ENCODE assay signal across 15 mouse cellular contexts in genomic region chr4:155121222-155121621, GRCm38 (mm10). TPM values are rescaled to one million over a fixed set of nuclear protein-coding genes. Genes with fewer than 3 reads are reported as not detected.
A peak's percentile ranks its signal among the peaks of the same experiment; 100 is the strongest.
DNase-seq lines count a peak whose midpoint lies in the region; ATAC-seq and TF ChIP-seq lines count a peak whose summit lies in the region.
"Had no signal": no experiment of that assay in that cellular context is flagged by ENCODE, and none has a peak within 500 bp of the region (broad histone marks: within the 10 kb centered on the region; RNA-seq: fewer than 3 reads in every experiment).

No protein-coding gene starts in this region.

- H3K27me3 ChIP-seq in midbrain, embryonic 10.5 days (ENCODE audit: low read depth, poor library complexity, severe bottlenecking), result no peaks in the 10 kb centered on the region
- H3K27me3 ChIP-seq in midbrain, embryonic 13.5 days, result no peaks in the 10 kb centered on the region
- H3K27me3 ChIP-seq in liver, embryonic 11.5 days (replicated peaks; ENCODE audit: control insufficient read depth, insufficient read depth, low read length), result no peaks in the 10 kb centered on the region
- no peaks in the 10 kb centered on the region for H3K27me3 ChIP-seq in hindbrain, embryonic 16.5 days (replicated peaks; ENCODE audit: control insufficient read depth, insufficient read depth, low read length)
- H3K27me3 ChIP-seq: hindbrain, embryonic 13.5 days had no signal

- H3K9ac ChIP-seq in midbrain, embryonic 13.5 days (replicated peaks), result no peak overlapping the region
- H3K9ac ChIP-seq in liver, embryonic 11.5 days (ENCODE audit: low read depth, low read length), result no peak overlapping the region
- H3K9ac ChIP-seq in hindbrain, embryonic 16.5 days (ENCODE audit: low read depth, low read length), result no peak overlapping the region
- H3K9ac ChIP-seq: hindbrain, embryonic 13.5 days had no signal

- H3K4me3 ChIP-seq in gastrocnemius, adult 2 months, result no peak overlapping the region
- no peak overlapping the region for H3K4me3 ChIP-seq in midbrain, embryonic 10.5 days
- H3K4me3 ChIP-seq in midbrain, embryonic 13.5 days (replicated peaks), result no peak overlapping the region
- no peak overlapping the region for H3K4me3 ChIP-seq in liver, embryonic 11.5 days (ENCODE audit: low read depth, low read length)
- no peak overlapping the region for H3K4me3 ChIP-seq in hindbrain, embryonic 16.5 days (ENCODE audit: low read length)
- H3K4me3 ChIP-seq: heart, adult 2 months; hindbrain, embryonic 13.5 days had no signal

- TF ChIP-seq CTCF in gastrocnemius, adult 2 months (IDR thresholded peaks at IDR 0.05), result no peak

- no peaks in the 10 kb centered on the region for H3K36me3 ChIP-seq in midbrain, embryonic 10.5 days
- H3K36me3 ChIP-seq in midbrain, embryonic 13.5 days, result no peaks in the 10 kb centered on the region
- no peaks in the 10 kb centered on the region for H3K36me3 ChIP-seq in liver, embryonic 11.5 days (ENCODE audit: control insufficient read depth, insufficient read depth, low read length)
- H3K36me3 ChIP-seq in hindbrain, embryonic 16.5 days (ENCODE audit: control insufficient read depth, insufficient read depth, low read length), result no peaks in the 10 kb centered on the region
- H3K36me3 ChIP-seq: hindbrain, embryonic 13.5 days had no signal

- 87% methylated on average over 6 of the region's 6 CpGs for WGBS in midbrain, embryonic 10.5 days
- WGBS in midbrain, embryonic 13.5 days, result 91% methylated on average over 6 of the region's 6 CpGs
- 85% methylated on average over 6 of the region's 6 CpGs for WGBS in liver, embryonic 11.5 days
- 90% methylated on average over 6 of the region's 6 CpGs for WGBS in hindbrain, embryonic 16.5 days

- DNase-seq in gastrocnemius, adult 2 months, result peak; percentile 57
- DNase-seq in gastrocnemius, postnatal 10 days, result no peak
- DNase-seq in midbrain, embryonic 10.5 days (ENCODE audit: low spot score), result no peak
- no peak for DNase-seq in liver, embryonic 11.5 days (ENCODE audit: low spot score)
- peak; percentile 55 for DNase-seq in yolk sac, embryonic 10.5 days (ENCODE audit: low spot score)
- no peak for DNase-seq in right cerebral cortex, adult 2 months (ENCODE audit: low spot score in 2 of 2)
- DNase-seq: adrenal gland, adult 8-10 months; cerebellum, adult 11-12 months; lung, adult 2 months; thymus, postnatal 14 days had no signal

- no peak for ATAC-seq in midbrain, embryonic 13.5 days
- ATAC-seq in liver, embryonic 11.5 days (replicated peaks; ENCODE audit: low FRiP score), result no peak
- ATAC-seq in hindbrain, embryonic 16.5 days, result no peak

- peak overlapping the region; percentile 39; the same call in 1 of the 2 replicates for H3K27ac ChIP-seq in gastrocnemius, adult 2 months
- H3K27ac ChIP-seq in midbrain, embryonic 10.5 days (replicated peaks), result peak overlapping the region; percentile 42; the same call in 1 of the 2 replicates
- no peak overlapping the region for H3K27ac ChIP-seq in midbrain, embryonic 13.5 days
- peak overlapping the region; percentile 33; the same call in 1 of the 2 replicates for H3K27ac ChIP-seq in liver, embryonic 11.5 days (ENCODE audit: low read depth, low read length)
- H3K27ac ChIP-seq in hindbrain, embryonic 16.5 days (ENCODE audit: low read depth, low read length), result no peak overlapping the region
- H3K27ac ChIP-seq: heart, adult 2 months had no signal

- H3K4me2 ChIP-seq in midbrain, embryonic 13.5 days (replicated peaks), result no peak overlapping the region
- H3K4me2 ChIP-seq in liver, embryonic 11.5 days, result no peak overlapping the region
- H3K4me2 ChIP-seq in hindbrain, embryonic 16.5 days (ENCODE audit: low read length), result no peak overlapping the region
- H3K4me2 ChIP-seq: hindbrain, embryonic 13.5 days had no signal

- H3K4me1 ChIP-seq in midbrain, embryonic 10.5 days, result peaks cover 55% of the 10 kb centered on the region
- H3K4me1 ChIP-seq in midbrain, embryonic 13.5 days (replicated peaks), result peaks cover 54% of the 10 kb centered on the region
- H3K4me1 ChIP-seq in liver, embryonic 11.5 days (replicated peaks; ENCODE audit: control insufficient read depth, insufficient read depth, low read length), result peaks cover 63% of the 10 kb centered on the region
- peaks cover 13% of the 10 kb centered on the region for H3K4me1 ChIP-seq in hindbrain, embryonic 16.5 days (ENCODE audit: control insufficient read depth, insufficient read depth, low read depth, low read length)

- intact Hi-C loops in gastrocnemius, adult 2 months (cut with DNase I), result no loop called here

- H3K9me3 ChIP-seq in midbrain, embryonic 10.5 days (replicated peaks), result no peaks in the 10 kb centered on the region
- H3K9me3 ChIP-seq in midbrain, embryonic 13.5 days, result no peaks in the 10 kb centered on the region
- H3K9me3 ChIP-seq in liver, embryonic 11.5 days (ENCODE audit: control insufficient read depth, low read length), result no peaks in the 10 kb centered on the region
- H3K9me3 ChIP-seq in hindbrain, embryonic 16.5 days (ENCODE audit: control insufficient read depth, low read length), result no peaks in the 10 kb centered on the region
- H3K9me3 ChIP-seq: hindbrain, embryonic 13.5 days had no signal

RNA-seq across cellular contexts. Expression of gene Morn1, which starts 34.8 kb away (rescaled TPM):
- 1 to 10 TPM; 1.3 TPM for total RNA-seq in gastrocnemius, adult 2 months (2021)
- 1 to 10 TPM; 2.6 to 4.3 TPM for total RNA-seq in gastrocnemius, postnatal 10 days (2021)
- polyA plus RNA-seq in midbrain, embryonic 10.5 days (2016; fragmentation: Nextera tagmentation; extraction: Ambion mirVana), result 5.1 and 6.2 TPM in 2 replicates
- polyA plus RNA-seq in midbrain, embryonic 13.5 days (2015; fragmentation: Nextera tagmentation; extraction: Ambion mirVana), result 6.0 and 8.9 TPM in 2 replicates
- polyA plus RNA-seq in liver, embryonic 11.5 days (2014; fragmentation: Nextera tagmentation; extraction: Ambion mirVana), result 3.4 and 3.5 TPM in 2 replicates
- 7.5 and 9.5 TPM in 2 replicates for polyA plus RNA-seq in hindbrain, embryonic 16.5 days (2015; fragmentation: Nextera tagmentation; extraction: Ambion mirVana)
- total RNA-seq: monocyte, adult 5-6 weeks had no signal

RNA-seq across cellular contexts. Expression of gene Rer1, which starts 35.0 kb away (rescaled TPM):
- total RNA-seq in gastrocnemius, adult 2 months (2021), result 10 to 100 TPM; 54.8 to 59.3 TPM
- total RNA-seq in gastrocnemius, postnatal 10 days (2021), result 10 to 100 TPM; 49.0 to 58.1 TPM
- 137 and 147 TPM in 2 replicates for polyA plus RNA-seq in midbrain, embryonic 10.5 days (2016; fragmentation: Nextera tagmentation; extraction: Ambion mirVana)
- polyA plus RNA-seq in midbrain, embryonic 13.5 days (2015; fragmentation: Nextera tagmentation; extraction: Ambion mirVana), result 121 and 124 TPM in 2 replicates
- 163 and 168 TPM in 2 replicates for polyA plus RNA-seq in liver, embryonic 11.5 days (2014; fragmentation: Nextera tagmentation; extraction: Ambion mirVana)
- 125 and 131 TPM in 2 replicates for polyA plus RNA-seq in hindbrain, embryonic 16.5 days (2015; fragmentation: Nextera tagmentation; extraction: Ambion mirVana)

RNA-seq across cellular contexts. Expression of gene Pex10, which starts 54.4 kb away (rescaled TPM):
- total RNA-seq in gastrocnemius, adult 2 months (2021), result 10 to 100 TPM; 12.9 to 17.9 TPM
- 10 to 100 TPM; 10.5 to 13.6 TPM for total RNA-seq in gastrocnemius, postnatal 10 days (2021)
- 21.0 and 21.1 TPM in 2 replicates for polyA plus RNA-seq in midbrain, embryonic 10.5 days (2016; fragmentation: Nextera tagmentation; extraction: Ambion mirVana)
- 19.6 and 21.8 TPM in 2 replicates for polyA plus RNA-seq in midbrain, embryonic 13.5 days (2015; fragmentation: Nextera tagmentation; extraction: Ambion mirVana)
- 7.2 and 9.0 TPM in 2 replicates for polyA plus RNA-seq in liver, embryonic 11.5 days (2014; fragmentation: Nextera tagmentation; extraction: Ambion mirVana)
- 20.6 and 21.1 TPM in 2 replicates for polyA plus RNA-seq in hindbrain, embryonic 16.5 days (2015; fragmentation: Nextera tagmentation; extraction: Ambion mirVana)

Comparison
In these comparisons a context has a peak if more than half of its experiments do, and no peak if none do; other contexts are left out.
1. DNase-seq: peak in gastrocnemius, adult 2 months (single experiment) and yolk sac, embryonic 10.5 days (single experiment); none in gastrocnemius, postnatal 10 days (single experiment), midbrain, embryonic 10.5 days (single experiment), liver, embryonic 11.5 days (single experiment) and right cerebral cortex, adult 2 months (0 of 2).
2. H3K27ac ChIP-seq: peak in gastrocnemius, adult 2 months (single experiment), midbrain, embryonic 10.5 days (single experiment) and liver, embryonic 11.5 days (single experiment); none in midbrain, embryonic 13.5 days (single experiment) and hindbrain, embryonic 16.5 days (single experiment).